Mouse (Mus musculus) hindbrain, embryonic 10.5 days (tissue): ENCODE measurements around the gene Gdf15. TPM values are rescaled to one million over a fixed set of nuclear protein-coding genes. Genes with fewer than 3 reads are reported as not detected.

Source experiments
- DNase-seq: peaks from one replicate; pipeline ENCODE4 v3.0.0-alpha.2; 2017; ENCODE audit warnings: low spot score
- H3K27ac ChIP-seq: fragments of 300-500 bp; sonication (generic); 2 replicates; pipeline ENCODE4 v1.5.1; 2016; ENCODE audit warnings: mild to moderate bottlenecking, moderate library complexity
- H3K27me3 ChIP-seq: fragments of 300-500 bp; sonication (generic); 2 replicates; pipeline ENCODE4 v1.6.1; 2016; ENCODE audit warnings: mild to moderate bottlenecking; ENCODE audit not compliant: poor library complexity, insufficient read depth, severe bottlenecking
- H3K36me3 ChIP-seq: fragments of 300-500 bp; sonication (generic); 2 replicates; pipeline ENCODE4 v1.6.1; 2016; ENCODE audit warnings: mild to moderate bottlenecking, moderate library complexity
- H3K4me1 ChIP-seq: fragments of 300-500 bp; sonication (generic); replicated peaks from 2 replicates; pipeline ENCODE4 v1.6.1; 2016; ENCODE audit warnings: mild to moderate bottlenecking
- H3K4me3 ChIP-seq: fragments of 300-500 bp; sonication (generic); 2 replicates; pipeline ENCODE4 v1.5.1; 2016; ENCODE audit warnings: mild to moderate bottlenecking, moderate library complexity
- H3K9me3 ChIP-seq: fragments of 300-500 bp; sonication (generic); 2 replicates; pipeline ENCODE4 v1.6.1; 2016; ENCODE audit warnings: mild to moderate bottlenecking, moderate library complexity
- whole genome bisulfite sequencing: fragments of 180-500 bp; shearing (Covaris S2); methylation state at CpG from one replicate; pipeline ENCODE4 v1.1.7; 2016; 5-methylcytosine and 5-hydroxymethylcytosine counted together
- polyA plus RNA-seq: library from polyadenylated mRNA; unstranded; fragments of >200 nt; fragmentation: Nextera tagmentation; extraction: Ambion mirVana; gene quantifications from 2 replicates; pipeline ENCODE4 v1.2.1, GENCODE M21; 2016

Gene Gdf15
- polyA plus RNA-seq, 1 experiment from 2014 or later: not detected

DNA sequence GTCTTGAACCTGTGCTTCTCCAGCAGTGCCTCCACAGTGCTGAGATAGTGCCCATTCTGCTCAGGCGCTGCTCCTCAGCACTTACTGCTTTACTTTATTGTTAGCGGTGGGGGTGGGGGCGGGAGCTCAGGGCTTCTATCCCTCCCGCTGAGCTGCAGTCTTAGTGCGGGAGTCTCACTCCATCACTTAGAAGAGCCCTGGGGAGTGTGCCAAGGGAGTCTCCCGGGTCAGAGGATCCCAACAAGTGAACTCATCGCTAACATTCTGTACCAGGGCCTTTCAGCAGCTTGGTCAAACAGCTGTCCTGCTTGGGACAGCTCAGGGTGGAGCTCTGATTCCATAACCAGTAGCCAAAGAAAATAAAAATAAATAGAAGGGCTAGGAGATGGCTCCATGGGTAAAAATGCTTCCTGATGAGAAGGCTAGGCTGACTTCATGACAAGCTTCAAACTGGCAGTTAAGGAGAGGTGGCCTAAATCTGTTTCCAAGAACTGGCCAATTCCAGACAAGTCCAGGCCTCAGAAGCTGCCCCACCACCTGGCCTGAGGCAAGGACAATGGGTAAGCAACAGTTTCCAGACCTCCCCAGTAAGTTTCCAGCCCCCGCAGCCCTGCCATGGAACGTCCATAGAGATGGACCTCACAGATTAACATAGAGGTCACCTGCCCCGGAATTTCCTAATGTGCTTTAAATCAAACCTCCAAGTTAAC is 39.5 kb upstream of the Gdf15 start:
- 64% methylated on average over 10 of the region's 10 CpGs for WGBS
- H3K27ac ChIP-seq: peak overlapping the region; percentile 98; the same call in 1 of the 2 replicates
- no peak for DNase-seq
- no peak overlapping the region for H3K4me3 ChIP-seq
- 0 out of 2 replicates have a peak, but pooled peaks cover 3% of the 10 kb centered on the region for H3K9me3 ChIP-seq
- no peaks in the 10 kb centered on the region for H3K27me3 ChIP-seq
- H3K36me3 ChIP-seq: peaks cover 9% of the 10 kb centered on the region
- H3K4me1 ChIP-seq: peaks cover 35% of the 10 kb centered on the region

- 0 out of 2 replicates have a peak, but pooled peaks cover 3% of the 10 kb centered on the region for H3K9me3 ChIP-seq
- H3K27ac ChIP-seq: peak overlapping the region; percentile 35; the same call in 1 of the 2 replicates
- H3K4me3 ChIP-seq: no peak overlapping the region
- 75% methylated on average over 5 of the region's 5 CpGs for WGBS
- DNase-seq: no peak
- H3K27me3 ChIP-seq: no peaks in the 10 kb centered on the region
- H3K4me1 ChIP-seq: peaks cover 26% of the 10 kb centered on the region
- no peaks in the 10 kb centered on the region for H3K36me3 ChIP-seq
Measured at GRCm38 (mm10) chr8:70667071-70667470, 34.8 kb upstream of the Gdf15 start.

DNA sequence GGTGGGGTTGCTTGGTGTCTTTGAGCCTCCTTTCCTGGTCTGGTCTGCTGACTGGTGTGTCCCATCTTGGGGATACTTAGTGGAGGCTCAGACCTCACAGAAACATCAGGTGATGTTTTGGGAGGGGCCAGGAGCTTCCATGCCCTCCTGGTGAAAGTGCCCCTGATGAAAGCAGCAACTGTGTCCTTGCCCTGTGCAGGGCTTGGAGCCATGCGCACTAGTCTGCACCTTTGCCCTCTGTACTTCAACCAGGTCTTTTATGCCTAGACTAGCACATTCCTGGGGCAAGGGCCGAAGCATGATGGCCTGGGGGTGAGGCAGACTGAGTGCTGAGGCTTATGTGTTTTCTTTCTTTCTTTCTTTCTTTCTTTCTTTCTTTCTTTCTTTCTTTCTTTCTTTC is 33.3 kb upstream of the Gdf15 start:
- no peak for DNase-seq
- WGBS: 68% methylated on average over 2 of the region's 2 CpGs
- H3K4me1 ChIP-seq: peaks cover 24% of the 10 kb centered on the region
- 0 out of 2 replicates have a peak, but pooled peaks cover 3% of the 10 kb centered on the region for H3K9me3 ChIP-seq
- H3K4me3 ChIP-seq: no peak overlapping the region
- no peaks in the 10 kb centered on the region; the same call in 1 of the 2 replicates for H3K27me3 ChIP-seq
- no peaks in the 10 kb centered on the region for H3K36me3 ChIP-seq
- H3K27ac ChIP-seq: peak overlapping the region; percentile 17

DNA sequence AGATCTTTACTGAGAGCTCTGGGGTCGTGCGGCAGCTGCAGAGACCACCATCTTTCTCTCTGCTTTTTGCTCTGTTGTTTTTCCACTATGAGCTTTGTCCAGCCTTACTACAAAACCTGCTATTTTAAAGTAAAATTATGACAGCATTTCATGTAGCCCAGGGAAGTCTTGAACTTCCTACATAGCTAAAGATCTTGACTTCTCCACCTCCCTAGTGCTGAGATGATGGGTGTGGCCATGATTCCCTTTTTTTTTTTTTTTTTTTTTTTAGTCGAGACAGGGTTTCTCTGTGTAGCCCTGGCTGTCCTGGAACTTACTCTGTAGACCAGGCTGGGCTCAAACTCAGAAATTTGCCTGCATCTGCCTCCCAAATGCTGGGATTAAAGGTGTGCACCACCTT is 32.4 kb upstream of the Gdf15 start:
- no peaks in the 10 kb centered on the region; the same call in 1 of the 2 replicates for H3K27me3 ChIP-seq
- H3K4me3 ChIP-seq: no peak overlapping the region
- WGBS: 81% methylated on average over 3 of the region's 3 CpGs
- H3K36me3 ChIP-seq: no peaks in the 10 kb centered on the region
- peaks cover 34% of the 10 kb centered on the region for H3K4me1 ChIP-seq
- no peak overlapping the region for H3K27ac ChIP-seq
- 0 out of 2 replicates have a peak, but pooled peaks cover 3% of the 10 kb centered on the region for H3K9me3 ChIP-seq
- no peak for DNase-seq

DNA sequence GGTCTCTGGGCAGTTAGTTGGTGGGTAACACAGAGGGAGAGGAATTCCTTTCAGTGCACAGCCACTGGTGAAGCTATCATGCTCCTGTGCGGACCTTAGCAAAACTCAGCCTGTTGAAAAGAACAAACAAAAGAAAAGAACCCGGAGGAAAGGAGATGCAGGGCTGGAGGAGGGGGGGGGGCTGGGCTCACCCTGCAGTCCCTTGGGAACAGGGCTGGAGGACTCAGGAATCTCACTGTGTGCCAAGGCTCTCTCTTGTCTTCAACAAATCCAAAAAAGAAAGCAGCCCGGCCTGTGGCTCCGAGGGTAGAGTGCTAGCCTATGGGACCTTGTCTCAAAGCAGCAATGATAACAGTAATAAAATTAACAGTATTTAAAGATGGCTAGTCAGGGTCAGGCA is 31.4 kb upstream of the Gdf15 start:
- 45% methylated on average over 4 of the region's 4 CpGs for WGBS
- H3K27ac ChIP-seq: peak overlapping the region; percentile 74

GRCm38 (mm10) chr8:70660273-70660725 is 28.0 kb upstream of the Gdf15 start, which contains the start of gene Pgpep1:
Pgpep1 (minus strand) TSS chr8:70660388.
- DNase-seq: peak; percentile 60
- Histone ChIP-seq H3K9me3 (no peaks in the 10 kb centered on the region), H3K36me3 (peaks cover 9% of the 10 kb centered on the region), H3K27me3 (no peaks in the 10 kb centered on the region; the same call in 1 of the 2 replicates), H3K4me1 (peaks cover 69% of the 10 kb centered on the region), H3K27ac (peak within 1 kb of the TSS; percentile 97), H3K4me3 (peak within 1 kb of the TSS; percentile 79)
- WGBS: 3% methylated on average over 14 of the region's 14 CpGs

More for the DNA sequence above, 31.4 kb upstream of the Gdf15 start:
- Histone ChIP-seq H3K27me3 (no peaks in the 10 kb centered on the region; the same call in 1 of the 2 replicates), H3K4me1 (peaks cover 43% of the 10 kb centered on the region), H3K9me3 (0 out of 2 replicates have a peak, but pooled peaks cover 3% of the 10 kb centered on the region), H3K4me3 (no peak overlapping the region), H3K36me3 (no peaks in the 10 kb centered on the region)
- DNase-seq: no peak

- Histone ChIP-seq H3K27me3 (no peaks in the 10 kb centered on the region; the same call in 1 of the 2 replicates), H3K9me3 (no peaks in the 10 kb centered on the region), H3K4me3 (peak overlapping the region; percentile 79), H3K4me1 (peaks cover 74% of the 10 kb centered on the region), H3K27ac (peak overlapping the region; percentile 97), H3K36me3 (peaks cover 14% of the 10 kb centered on the region)
- under 1% methylated on average over 44 of the region's 44 CpGs for WGBS
- peak; percentile 98 for DNase-seq
Measured at GRCm38 (mm10) chr8:70659604-70660272, 27.5 kb upstream of the Gdf15 start.

- Histone ChIP-seq H3K4me1 (peaks cover 81% of the 10 kb centered on the region), H3K27me3 (no peaks in the 10 kb centered on the region; the same call in 1 of the 2 replicates), H3K36me3 (peaks cover 21% of the 10 kb centered on the region), H3K4me3 (peak overlapping the region; percentile 79), H3K9me3 (no peaks in the 10 kb centered on the region), H3K27ac (peak overlapping the region; percentile 97)
- no peak for DNase-seq
- under 1% methylated on average over 31 of the region's 31 CpGs for WGBS
Measured at GRCm38 (mm10) chr8:70658897-70659603, 26.8 kb upstream of the Gdf15 start.

- H3K27me3 ChIP-seq: no peaks in the 10 kb centered on the region; the same call in 1 of the 2 replicates
- peak overlapping the region; percentile 97 for H3K27ac ChIP-seq
- DNase-seq: no peak
- peaks cover 31% of the 10 kb centered on the region for H3K36me3 ChIP-seq
- peaks cover 77% of the 10 kb centered on the region for H3K4me1 ChIP-seq
- H3K9me3 ChIP-seq: no peaks in the 10 kb centered on the region
- peak overlapping the region; percentile 79 for H3K4me3 ChIP-seq
- WGBS: 81% methylated on average over 2 of the region's 2 CpGs
Measured at GRCm38 (mm10) chr8:70657739-70658138, 25.5 kb upstream of the Gdf15 start.

GRCm38 (mm10) chr8:70657214-70657613 is 25.0 kb upstream of the Gdf15 start:
- WGBS: 93% methylated on average over 3 of the region's 3 CpGs
- H3K4me3 ChIP-seq: peak overlapping the region; percentile 79
- DNase-seq: no peak

GRCm38 (mm10) chr8:70656193-70656790 is 24.0 kb upstream of the Gdf15 start:
- peaks cover 45% of the 10 kb centered on the region for H3K36me3 ChIP-seq
- 35% methylated on average over 13 of the region's 13 CpGs for WGBS
- H3K9me3 ChIP-seq: no peaks in the 10 kb centered on the region
- peak overlapping the region; percentile 79 for H3K4me3 ChIP-seq
- peak overlapping the region; percentile 97 for H3K27ac ChIP-seq
- peaks cover 81% of the 10 kb centered on the region for H3K4me1 ChIP-seq
- H3K27me3 ChIP-seq: no peaks in the 10 kb centered on the region; the same call in 1 of the 2 replicates
- peak; percentile 78 for DNase-seq

More at GRCm38 (mm10) chr8:70657214-70657613, 25.0 kb upstream of the Gdf15 start:
- H3K36me3 ChIP-seq: peaks cover 36% of the 10 kb centered on the region
- no peaks in the 10 kb centered on the region; the same call in 1 of the 2 replicates for H3K27me3 ChIP-seq
- H3K9me3 ChIP-seq: no peaks in the 10 kb centered on the region
- peaks cover 82% of the 10 kb centered on the region for H3K4me1 ChIP-seq
- H3K27ac ChIP-seq: peak overlapping the region; percentile 97

- 12% methylated on average over 2 of the region's 2 CpGs for WGBS
- peaks cover 53% of the 10 kb centered on the region for H3K36me3 ChIP-seq
- no peaks in the 10 kb centered on the region for H3K9me3 ChIP-seq
- H3K4me1 ChIP-seq: peaks cover 75% of the 10 kb centered on the region
- peak overlapping the region; percentile 79 for H3K4me3 ChIP-seq
- H3K27me3 ChIP-seq: no peaks in the 10 kb centered on the region
- H3K27ac ChIP-seq: peak overlapping the region; percentile 97
- peak; percentile 67 for DNase-seq
Measured at GRCm38 (mm10) chr8:70655469-70655868, 23.2 kb upstream of the Gdf15 start.
